Mouse (Mus musculus): Measurements from ENCODE around the gene Olfr1138. TPM values are rescaled to one million over a fixed set of nuclear protein-coding genes. Genes with fewer than 3 reads are reported as not detected.

Gene Olfr1138
- not detected in 2 replicates for polyA plus RNA-seq (2015; fragmentation: Nextera tagmentation; extraction: Ambion mirVana)

- Histone ChIP-seq H3K4me2 (no peak within 1 kb of the TSS), H3K36me3 (no peaks in the 10 kb centered on the region), H3K9ac (no peak within 1 kb of the TSS), H3K27ac (no peak within 1 kb of the TSS), H3K4me1 (no peaks in the 10 kb centered on the region), H3K9me3 (no peaks in the 10 kb centered on the region), H3K27me3 (no peaks in the 10 kb centered on the region), H3K4me3 (no peak within 1 kb of the TSS)
- ATAC-seq (ENCODE audit: borderline replicate concordance, extremely low read depth, low FRiP score, low TSS enrichment) = no peak
- WGBS = 87% methylated on average over 1 of the region's 1 CpGs
These were observed at the start of gene Olfr1138 for GRCm38 (mm10) chr2:87739878-87740277. TSS of gene Olfr1138 (minus strand) at chr2:87739978.

GRCm38 (mm10) chr2:87779183-87779582, 39.4 kb upstream of the Olfr1138 start, which contains the start of gene Olfr152:
TSS of gene Olfr152 (plus strand) at chr2:87779483.
- no peaks in the 10 kb centered on the region for H3K36me3 ChIP-seq
- no peak within 1 kb of the TSS for H3K9ac ChIP-seq
- H3K4me1 ChIP-seq = no peaks in the 10 kb centered on the region
- no peak within 1 kb of the TSS for H3K27ac ChIP-seq
- H3K9me3 ChIP-seq = no peaks in the 10 kb centered on the region
- no peaks in the 10 kb centered on the region for H3K27me3 ChIP-seq
- ATAC-seq (ENCODE audit: borderline replicate concordance, extremely low read depth, low FRiP score, low TSS enrichment) = no peak
- H3K4me3 ChIP-seq = no peak within 1 kb of the TSS
- WGBS = 64% methylated on average over 4 of the region's 4 CpGs
- H3K4me2 ChIP-seq = no peak within 1 kb of the TSS

GRCm38 (mm10) chr2:87776143-87776542, 36.4 kb upstream of the Olfr1138 start:
- no peak overlapping the region for H3K27ac ChIP-seq
- no peaks in the 10 kb centered on the region for H3K27me3 ChIP-seq
- ATAC-seq (ENCODE audit: borderline replicate concordance, extremely low read depth, low FRiP score, low TSS enrichment) = no peak
- no peaks in the 10 kb centered on the region for H3K36me3 ChIP-seq
- no peak overlapping the region for H3K4me2 ChIP-seq
- H3K4me1 ChIP-seq = no peaks in the 10 kb centered on the region
- WGBS = 54% methylated on average over 1 of the region's 1 CpGs
- H3K9me3 ChIP-seq = no peaks in the 10 kb centered on the region
- H3K9ac ChIP-seq = no peak overlapping the region
- no peak overlapping the region for H3K4me3 ChIP-seq

GRCm38 (mm10) chr2:87753891-87754290, 14.1 kb upstream of the Olfr1138 start, which contains the start of gene Olfr1141:
TSS of gene Olfr1141 (minus strand) at chr2:87753991.
- Histone ChIP-seq H3K4me1 (no peaks in the 10 kb centered on the region), H3K27ac (no peak within 1 kb of the TSS), H3K9me3 (0 out of 2 replicates have a peak, but pooled peaks cover 2% of the 10 kb centered on the region), H3K4me2 (no peak within 1 kb of the TSS), H3K27me3 (no peaks in the 10 kb centered on the region), H3K9ac (no peak within 1 kb of the TSS), H3K4me3 (no peak within 1 kb of the TSS), H3K36me3 (no peaks in the 10 kb centered on the region)
- no peak for ATAC-seq (ENCODE audit: borderline replicate concordance, extremely low read depth, low FRiP score, low TSS enrichment)
- WGBS = 75% methylated on average over 1 of the region's 1 CpGs

- H3K4me2 ChIP-seq = no peak within 1 kb of the TSS
- no peak within 1 kb of the TSS for H3K27ac ChIP-seq
- no peaks in the 10 kb centered on the region for H3K27me3 ChIP-seq
- ATAC-seq (ENCODE audit: borderline replicate concordance, extremely low read depth, low FRiP score, low TSS enrichment) = no peak
- WGBS = 67% methylated on average over 3 of the region's 3 CpGs
- H3K9me3 ChIP-seq = no peaks in the 10 kb centered on the region
- no peaks in the 10 kb centered on the region for H3K36me3 ChIP-seq
- H3K4me1 ChIP-seq = no peaks in the 10 kb centered on the region
- H3K4me3 ChIP-seq = no peak within 1 kb of the TSS
- H3K9ac ChIP-seq = no peak within 1 kb of the TSS
These were observed 3.7 kb upstream of the Olfr1138 start, which contains the start of gene Olfr1140 for GRCm38 (mm10) chr2:87743452-87743851. TSS of gene Olfr1140 (plus strand) at chr2:87743752.

- Histone ChIP-seq H3K9ac (no peak within 1 kb of the TSS), H3K27me3 (no peaks in the 10 kb centered on the region), H3K27ac (no peak within 1 kb of the TSS), H3K4me2 (no peak within 1 kb of the TSS), H3K36me3 (no peaks in the 10 kb centered on the region), H3K4me3 (no peak within 1 kb of the TSS), H3K9me3 (no peaks in the 10 kb centered on the region), H3K4me1 (no peaks in the 10 kb centered on the region)
- ATAC-seq (ENCODE audit: borderline replicate concordance, extremely low read depth, low FRiP score, low TSS enrichment) = no peak
These were observed 26.7 kb downstream of the Olfr1138 start, which contains the start of gene Olfr1137 for GRCm38 (mm10) chr2:87713079-87713478. TSS of gene Olfr1137 (minus strand) at chr2:87713179.

- no peak within 1 kb of the TSS for H3K27ac ChIP-seq
These were observed 45.9 kb downstream of the Olfr1138 start, which contains the start of gene Olfr1136 for GRCm38 (mm10) chr2:87693847-87694246. TSS of gene Olfr1136 (minus strand) at chr2:87693947.

More at GRCm38 (mm10) chr2:87693847-87694246, 45.9 kb downstream of the Olfr1138 start, which contains the start of gene Olfr1136:
- H3K4me3 ChIP-seq = no peak within 1 kb of the TSS
- H3K36me3 ChIP-seq = no peaks in the 10 kb centered on the region
- ATAC-seq (ENCODE audit: borderline replicate concordance, extremely low read depth, low FRiP score, low TSS enrichment) = no peak
- H3K9me3 ChIP-seq = no peaks in the 10 kb centered on the region
- H3K4me2 ChIP-seq = no peak within 1 kb of the TSS
- no peak within 1 kb of the TSS for H3K9ac ChIP-seq
- H3K27me3 ChIP-seq = no peaks in the 10 kb centered on the region
- H3K4me1 ChIP-seq = no peaks in the 10 kb centered on the region

Other genes with a start within 250 kb of the Olfr1138 start
- not detected in 2 replicates for gene Pramel7, start 242.9 kb downstream of the Olfr1138 start, polyA plus RNA-seq (2015; fragmentation: Nextera tagmentation; extraction: Ambion mirVana)
- not detected in 2 replicates for gene Pramel6, start 233.4 kb downstream of the Olfr1138 start, polyA plus RNA-seq (2015; fragmentation: Nextera tagmentation; extraction: Ambion mirVana)
- not detected in 2 replicates for gene Olfr153, start 208.2 kb downstream of the Olfr1138 start, polyA plus RNA-seq (2015; fragmentation: Nextera tagmentation; extraction: Ambion mirVana)
- not detected in 2 replicates for gene Olfr1128, start 194.4 kb downstream of the Olfr1138 start, polyA plus RNA-seq (2015; fragmentation: Nextera tagmentation; extraction: Ambion mirVana)
- not detected in 2 replicates for gene Olfr1129, start 166.1 kb downstream of the Olfr1138 start, polyA plus RNA-seq (2015; fragmentation: Nextera tagmentation; extraction: Ambion mirVana)
- not detected in 2 replicates for gene Olfr1130, start 133.8 kb downstream of the Olfr1138 start, polyA plus RNA-seq (2015; fragmentation: Nextera tagmentation; extraction: Ambion mirVana)
- not detected in 2 replicates for gene Olfr1131, start 112.9 kb downstream of the Olfr1138 start, polyA plus RNA-seq (2015; fragmentation: Nextera tagmentation; extraction: Ambion mirVana)
- not detected in 2 replicates for gene Olfr1132, start 102.4 kb downstream of the Olfr1138 start, polyA plus RNA-seq (2015; fragmentation: Nextera tagmentation; extraction: Ambion mirVana)
- not detected in 2 replicates for gene Olfr1133, start 92.6 kb downstream of the Olfr1138 start, polyA plus RNA-seq (2015; fragmentation: Nextera tagmentation; extraction: Ambion mirVana)
- not detected in 2 replicates for gene Olfr1134, start 81.5 kb downstream of the Olfr1138 start, polyA plus RNA-seq (2015; fragmentation: Nextera tagmentation; extraction: Ambion mirVana)
- not detected in 2 replicates for gene Olfr1135, start 66.3 kb downstream of the Olfr1138 start, polyA plus RNA-seq (2015; fragmentation: Nextera tagmentation; extraction: Ambion mirVana)
- not detected in 2 replicates for gene Olfr1136, start 46.0 kb downstream of the Olfr1138 start, polyA plus RNA-seq (2015; fragmentation: Nextera tagmentation; extraction: Ambion mirVana)
- gene Olfr1137, start 26.8 kb downstream of the Olfr1138 start, polyA plus RNA-seq (2015; fragmentation: Nextera tagmentation; extraction: Ambion mirVana) = not detected in 2 replicates
- not detected in 2 replicates for gene Olfr1140, start 3.8 kb upstream of the Olfr1138 start, polyA plus RNA-seq (2015; fragmentation: Nextera tagmentation; extraction: Ambion mirVana)
- gene Olfr1141, start 14.0 kb upstream of the Olfr1138 start, polyA plus RNA-seq (2015; fragmentation: Nextera tagmentation; extraction: Ambion mirVana) = not detected in 2 replicates
- not detected in 2 replicates for gene Olfr152, start 39.5 kb upstream of the Olfr1138 start, polyA plus RNA-seq (2015; fragmentation: Nextera tagmentation; extraction: Ambion mirVana)
- not detected in 2 replicates for gene Olfr1143, start 60.6 kb upstream of the Olfr1138 start, polyA plus RNA-seq (2015; fragmentation: Nextera tagmentation; extraction: Ambion mirVana)
- not detected in 2 replicates for gene Olfr1145, start 69.8 kb upstream of the Olfr1138 start, polyA plus RNA-seq (2015; fragmentation: Nextera tagmentation; extraction: Ambion mirVana)
- not detected in 2 replicates for gene Olfr1148, start 90.6 kb upstream of the Olfr1138 start, polyA plus RNA-seq (2015; fragmentation: Nextera tagmentation; extraction: Ambion mirVana)
- not detected in 2 replicates for gene Olfr1150-ps1, start 104.0 kb upstream of the Olfr1138 start, polyA plus RNA-seq (2015; fragmentation: Nextera tagmentation; extraction: Ambion mirVana)
- not detected in 2 replicates for gene Olfr1151, start 115.9 kb upstream of the Olfr1138 start, polyA plus RNA-seq (2015; fragmentation: Nextera tagmentation; extraction: Ambion mirVana)
- not detected in 2 replicates for gene Olfr1152, start 126.5 kb upstream of the Olfr1138 start, polyA plus RNA-seq (2015; fragmentation: Nextera tagmentation; extraction: Ambion mirVana)
- gene Olfr1153, start 155.0 kb upstream of the Olfr1138 start, polyA plus RNA-seq (2015; fragmentation: Nextera tagmentation; extraction: Ambion mirVana) = not detected in 2 replicates
- gene Olfr1154, start 165.2 kb upstream of the Olfr1138 start, polyA plus RNA-seq (2015; fragmentation: Nextera tagmentation; extraction: Ambion mirVana) = not detected in 2 replicates
- not detected in 2 replicates for gene Olfr1155, start 205.2 kb upstream of the Olfr1138 start, polyA plus RNA-seq (2015; fragmentation: Nextera tagmentation; extraction: Ambion mirVana)
- gene Olfr1156, start 213.1 kb upstream of the Olfr1138 start, polyA plus RNA-seq (2015; fragmentation: Nextera tagmentation; extraction: Ambion mirVana) = not detected in 2 replicates
- gene Olfr1157, start 228.3 kb upstream of the Olfr1138 start, polyA plus RNA-seq (2015; fragmentation: Nextera tagmentation; extraction: Ambion mirVana) = not detected in 2 replicates
- not detected in 2 replicates for gene Olfr74, start 234.7 kb upstream of the Olfr1138 start, polyA plus RNA-seq (2015; fragmentation: Nextera tagmentation; extraction: Ambion mirVana)

Data from lung, embryonic 15.5 days (tissue).